Mouse (Mus musculus): ENCODE data around the gene Clec16a.

- TF ChIP-seq CTCF (conservative IDR thresholded peaks at IDR 0.05 in 1 of 2, IDR thresholded peaks at IDR 0.05 in 1 of 2; ENCODE audit: low read depth in 2 of 2, low read length in 2 of 2) (no peak), EP300 (IDR thresholded peaks at IDR 0.05; ENCODE audit: low read length) (no peak), ZC3H11A (IDR thresholded peaks at IDR 0.05; ENCODE audit: low read depth, low read length) (no peak), SIN3A (IDR thresholded peaks at IDR 0.05; ENCODE audit: low read length) (no peak), TBP (conservative IDR thresholded peaks at IDR 0.05; ENCODE audit: low read depth, low read length) (no peak)
These were observed 148.3 kb downstream of the Clec16a start for GRCm38 (mm10) chr16:10693424-10693823.
